Mouse (Mus musculus): ENCODE results near the gene Hmgb2.

DNA sequence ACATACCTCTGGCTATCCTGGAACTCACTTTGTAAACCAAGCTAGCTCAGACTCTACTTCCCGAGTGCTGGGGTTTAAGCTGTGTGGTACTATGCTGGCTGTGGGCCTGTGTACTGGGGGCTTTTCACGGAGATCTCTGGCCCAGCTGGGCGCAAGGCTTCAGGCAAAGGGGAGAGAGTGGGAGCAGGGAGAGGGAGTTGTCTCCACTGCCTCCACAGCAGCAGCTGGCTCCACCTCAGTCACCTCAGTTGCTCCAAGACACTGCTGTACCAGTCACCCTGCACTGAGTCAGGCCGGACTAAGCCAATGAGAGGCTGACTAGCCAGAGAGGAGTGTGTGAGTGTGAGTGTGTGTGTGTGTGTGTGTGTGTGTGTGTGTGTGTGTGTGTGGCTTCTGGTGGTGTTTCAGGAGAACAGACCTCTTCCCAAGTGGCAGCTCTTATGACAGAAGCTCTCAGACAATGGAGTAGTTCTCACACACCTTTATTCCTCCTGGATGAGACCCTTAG is 4.1 kb upstream of the Hmgb2 start:
- TF ChIP-seq CTCF (IDR thresholded peaks at IDR 0.05; ENCODE audit: borderline replicate concordance, insufficient read depth, low read length) (no peak), POLR2A (IDR thresholded peaks at IDR 0.05; ENCODE audit: low read depth, low read length) (no peak)
